Mouse (Mus musculus) lung, embryonic 14.5 days (tissue): Measurements from ENCODE around the gene Olfr1383. TPM values are rescaled to one million over a fixed set of nuclear protein-coding genes. Genes with fewer than 3 reads are reported as not detected.
"Not testable (repeated sequence)": the region's sequence is repeated elsewhere in the genome, so short reads cannot be mapped to it uniquely, and the experiment has no call there.

ENCODE experiments used
- ATAC-seq: fragments of 200-750 bp; cut with Nextera tagmentation; 2 replicates; pipeline ENCODE4 v1.8.0; 2017; ENCODE audit warnings: mild to moderate bottlenecking, moderate TSS enrichment, moderate library complexity; ENCODE audit not compliant: insufficient read depth
- DNase-seq: peaks from one replicate; pipeline ENCODE4 v3.0.0-alpha.2; 2015
- H3K27ac ChIP-seq: fragments of 300-500 bp; sonication (generic); 2 replicates; pipeline ENCODE4 v1.5.1; 2014; ENCODE audit warnings: low read depth, mild to moderate bottlenecking, moderate library complexity
- H3K27me3 ChIP-seq: fragments of 300-500 bp; sonication (generic); 2 replicates; pipeline ENCODE4 v1.6.1; 2014; ENCODE audit warnings: low read length, control low read depth; ENCODE audit not compliant: insufficient read depth
- H3K36me3 ChIP-seq: fragments of 300-500 bp; sonication (generic); 2 replicates; pipeline ENCODE4 v1.6.1; 2014; ENCODE audit warnings: control low read depth; ENCODE audit not compliant: insufficient read depth
- H3K4me1 ChIP-seq: fragments of 300-500 bp; sonication (generic); 2 replicates; pipeline ENCODE4 v1.6.1; 2014; ENCODE audit warnings: antibody characterized with exemption, control low read depth; ENCODE audit not compliant: insufficient read depth
- H3K4me2 ChIP-seq: fragments of 300-500 bp; sonication (generic); 2 replicates; pipeline ENCODE4 v1.6.1; 2014; ENCODE audit warnings: mild to moderate bottlenecking
- H3K4me3 ChIP-seq: fragments of 300-500 bp; sonication (generic); 2 replicates; pipeline ENCODE4 v1.5.1; 2014; ENCODE audit warnings: low read depth, low read length
- H3K9ac ChIP-seq: fragments of 300-500 bp; sonication (generic); 2 replicates; pipeline ENCODE4 v1.6.1; 2014
- H3K9me3 ChIP-seq: fragments of 300-500 bp; sonication (generic); 2 replicates; pipeline ENCODE4 v1.6.1; 2016; ENCODE audit warnings: low read depth, low read length, control low read depth
- CTCF ChIP-seq: IDR thresholded peaks from 2 replicates; pipeline ENCODE4 v1.5.1; 2016; ENCODE audit warnings: antibody characterized with exemption, low read depth
- WGBS: fragments of 180-500 bp; shearing (Covaris S2); extraction: QIAGEN DNeasy Blood & Tissue Kit; methylation state at CpG from one replicate; pipeline ENCODE4 v1.1.7; 2014; 5-methylcytosine and 5-hydroxymethylcytosine counted together
- polyA plus RNA-seq: library from polyadenylated mRNA; unstranded; fragments of >200 nt; fragmentation: Nextera tagmentation; extraction: Ambion mirVana; gene quantifications from 2 replicates; pipeline ENCODE4 v1.2.1, GENCODE M21; 2014

Olfr1383 gene
- polyA plus RNA-seq, 1 experiment from 2014 or later = not detected

GRCm38 (mm10) chr11:49554033-49554432 lies 34.6 kb downstream of the Olfr1383 start:
- not testable (repeated sequence) for H3K27me3 ChIP-seq, ATAC-seq, H3K9me3 ChIP-seq, H3K4me1 ChIP-seq, H3K9ac ChIP-seq, H3K4me2 ChIP-seq, H3K27ac ChIP-seq, H3K4me3 ChIP-seq, H3K36me3 ChIP-seq
- TF ChIP-seq CTCF = peak; percentile 32; the same call in 1 of the 2 replicates
- peak; percentile 18 for DNase-seq
- WGBS = 69% methylated on average over 3 of the region's 3 CpGs

- not testable (repeated sequence) for H3K9me3 ChIP-seq, H3K4me3 ChIP-seq, H3K4me2 ChIP-seq, H3K27ac ChIP-seq, DNase-seq, H3K36me3 ChIP-seq, H3K4me1 ChIP-seq, H3K9ac ChIP-seq, ATAC-seq, H3K27me3 ChIP-seq
- WGBS = 73% methylated on average over 5 of the region's 5 CpGs
Observed at GRCm38 (mm10) chr11:49556578-49556977, 37.1 kb downstream of the Olfr1383 start, which contains the start of gene Olfr1380. TSS of gene Olfr1380 (plus strand) at chr11:49556878.

GRCm38 (mm10) chr11:49575054-49575453 lies 55.6 kb downstream of the Olfr1383 start:
- TF ChIP-seq CTCF = 0 out of 2 replicates have a peak, but pooled peaks have one; percentile 32
- not testable (repeated sequence) for H3K4me3 ChIP-seq, H3K4me2 ChIP-seq, H3K36me3 ChIP-seq, H3K27me3 ChIP-seq, ATAC-seq, H3K27ac ChIP-seq, H3K9me3 ChIP-seq, H3K9ac ChIP-seq, H3K4me1 ChIP-seq
- DNase-seq = peak; percentile 58
- WGBS = 18% methylated on average over 2 of the region's 2 CpGs

Other genes with a start within 250 kb of the Olfr1383 start
- not detected in 2 replicates for gene Olfr1393, start 241.3 kb upstream of the Olfr1383 start, polyA plus RNA-seq
- gene Olfr1392, start 234.4 kb upstream of the Olfr1383 start, polyA plus RNA-seq = not detected in 2 replicates
- gene Olfr10, start 214.9 kb upstream of the Olfr1383 start, polyA plus RNA-seq = not detected in 2 replicates
- gene Olfr1391, start 196.9 kb upstream of the Olfr1383 start, polyA plus RNA-seq = not detected in 2 replicates
- gene Olfr1390, start 184.5 kb upstream of the Olfr1383 start, polyA plus RNA-seq = not detected in 2 replicates
- not detected in 2 replicates for gene Olfr1389, start 96.6 kb upstream of the Olfr1383 start, polyA plus RNA-seq
- gene Olfr1388, start 83.0 kb upstream of the Olfr1383 start, polyA plus RNA-seq = 0.16 and 0.17 TPM in 2 replicates
- not detected in 2 replicates for gene Olfr1387, start 64.3 kb upstream of the Olfr1383 start, polyA plus RNA-seq
- gene Olfr1386, start 54.6 kb upstream of the Olfr1383 start, polyA plus RNA-seq = not detected in 2 replicates
- not detected in 2 replicates for gene Olfr1385, start 30.6 kb upstream of the Olfr1383 start, polyA plus RNA-seq
- not detected in 2 replicates for gene Olfr1384, start 12.9 kb upstream of the Olfr1383 start, polyA plus RNA-seq
- gene Olfr1382, start 8.6 kb downstream of the Olfr1383 start, polyA plus RNA-seq = not detected in 2 replicates
- gene Olfr1381, start 23.8 kb downstream of the Olfr1383 start, polyA plus RNA-seq = not detected in 2 replicates
- gene Olfr1380, start 37.2 kb downstream of the Olfr1383 start, polyA plus RNA-seq = not detected in 2 replicates
- 14.4 and 14.6 TPM in 2 replicates for gene Flt4, start 89.6 kb downstream of the Olfr1383 start, polyA plus RNA-seq
- not detected in 2 replicates for gene Scgb3a1, start 144.0 kb downstream of the Olfr1383 start, polyA plus RNA-seq
- gene Cnot6, start 193.1 kb downstream of the Olfr1383 start, polyA plus RNA-seq = 73.1 and 76.0 TPM in 2 replicates